Mouse (Mus musculus) Patski (cell line): ENCODE results near the gene Dync1i1. TPM values are rescaled to one million over a fixed set of nuclear protein-coding genes. Genes with fewer than 3 reads are reported as not detected.

Source experiments
- ATAC-seq: fragments of 100-300 bp; one replicate; pipeline ENCODE4 v1.8.0; 2021
- CTCF ChIA-PET: fragments of 350-600 bp; sonication (Branson Sonifier 250); formaldehyde crosslinking; loops from one replicate; lab custom pipeline; 2022; ENCODE audit warnings: inconsistent platforms; lab: Charles Lee
- POLR2A ChIA-PET: fragments of 350-600 bp; sonication (Branson Sonifier 250); formaldehyde crosslinking; loops from one replicate; lab custom pipeline; 2022; ENCODE audit warnings: antibody characterized with exemption, inconsistent platforms; lab: Charles Lee
- DNase-seq: peaks from one replicate; pipeline ENCODE4 v3.0.0-alpha.2; 2011; ENCODE audit warnings: low read depth, low spot score
- H3K27me3 ChIP-seq: fragments of 371-371 bp; one replicate; pipeline ENCODE4 v1.5.1; 2021
- CTCF ChIP-seq: fragments of 100-300 bp; IDR thresholded peaks from one replicate; pipeline ENCODE4 v1.5.1; 2021
- in situ Hi-C: fragments of 300-500 bp; cut with MboI; formaldehyde crosslinking; loops from 3 replicates; pipeline ENCODE4 v1.11.1; 2018; ENCODE audit warnings: low pct_unique_long_range_greater_than_20kb, mixed read lengths
- polyA plus RNA-seq: library from polyadenylated mRNA; unstranded; gene quantifications from one replicate; pipeline ENCODE4 v1.2.3, GENCODE M21; 2021

Gene Dync1i1
- polyA plus RNA-seq, 1 experiment from 2014 or later: 2.2 TPM

GRCm38 (mm10) chr6:5819674-5820073, 94.2 kb downstream of the Dync1i1 start:
- ChIA-PET CTCF (no interaction called here), POLR2A (no interaction called here)
- no peak for TF ChIP-seq CTCF
- H3K27me3 ChIP-seq: peaks cover 25% of the 10 kb centered on the region
- no peak for ATAC-seq
- DNase-seq: no peak
- in situ Hi-C loops: no loop called here

DNA sequence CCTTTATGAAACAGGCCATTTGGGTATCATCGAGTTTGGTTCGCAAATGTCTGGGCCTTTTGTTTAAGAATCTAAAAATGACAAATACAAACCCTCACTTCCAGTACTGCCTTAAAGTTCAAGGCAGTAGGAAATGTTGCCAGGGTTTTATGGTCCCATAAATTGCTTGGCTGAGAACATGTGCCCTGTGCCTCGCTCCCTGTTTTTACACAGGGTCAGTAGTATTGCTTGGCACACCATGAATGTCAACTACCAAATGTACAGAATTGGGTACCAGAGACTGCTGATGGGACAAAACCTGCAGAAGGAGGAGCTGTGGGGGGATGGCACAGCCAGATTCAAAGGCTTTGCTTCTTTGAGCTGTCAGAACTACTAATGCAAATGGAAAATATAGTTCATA, 100.0 kb downstream of the Dync1i1 start:
- in situ Hi-C loops: no loop called here
- DNase-seq (no peak), ATAC-seq (no peak)
- H3K27me3 ChIP-seq: peaks cover 17% of the 10 kb centered on the region
- POLR2A ChIA-PET: no interaction called here
- no peak for TF ChIP-seq CTCF
- CTCF ChIA-PET: no interaction called here

GRCm38 (mm10) chr6:5827064-5827463, 101.6 kb downstream of the Dync1i1 start:
- POLR2A ChIA-PET: no interaction called here
- ATAC-seq (no peak), DNase-seq (no peak)
- in situ Hi-C loops: no loop called here
- CTCF ChIA-PET: interaction anchor here (0.6 kb wide), 1 partner anchor 31 kb away, joined by 3 read pairs; no protein-coding TSS in a partner anchor
- H3K27me3 ChIP-seq: peaks cover 24% of the 10 kb centered on the region
- TF ChIP-seq CTCF: peak; percentile 34

DNA sequence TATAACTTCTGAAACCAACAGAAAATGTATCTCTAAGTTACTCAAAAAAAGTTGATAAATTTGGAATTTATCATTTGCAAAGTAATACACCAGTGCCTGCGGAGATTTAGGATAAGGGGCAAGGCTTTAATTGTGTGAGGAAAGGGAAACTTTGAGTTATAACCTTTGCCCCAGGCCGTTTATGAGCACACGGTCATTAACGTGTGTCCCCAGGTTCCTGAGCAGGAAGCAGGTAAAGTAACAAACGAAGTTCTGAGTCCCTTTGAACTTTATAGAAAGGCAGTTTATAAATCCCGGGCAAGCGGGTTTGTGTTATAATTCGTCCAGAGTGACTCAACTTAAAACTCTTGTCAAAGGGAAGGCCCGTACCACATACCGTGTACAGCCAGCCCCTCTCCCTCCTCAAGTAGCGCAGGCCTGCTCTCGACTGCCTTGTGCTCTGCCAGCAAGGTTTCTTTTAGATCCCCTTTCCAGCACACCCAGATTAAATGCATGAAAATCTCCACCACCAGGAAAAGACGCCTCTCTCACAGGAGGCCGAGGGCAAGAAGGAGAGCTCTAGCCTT, 103.1 kb downstream of the Dync1i1 start:
- no peak for ATAC-seq
- POLR2A ChIA-PET: interaction anchor here (1.1 kb wide), 1 partner anchor 11 kb away, joined by 4 read pairs; no protein-coding TSS in a partner anchor
- in situ Hi-C loops: no loop called here
- DNase-seq: no peak
- CTCF ChIA-PET: no interaction called here
- TF ChIP-seq CTCF: no peak
- peaks cover 25% of the 10 kb centered on the region for H3K27me3 ChIP-seq

- DNase-seq: no peak
- ATAC-seq: no peak
- no peak for TF ChIP-seq CTCF
- in situ Hi-C loops: no loop called here
- POLR2A ChIA-PET: interaction anchor here (1.1 kb wide), 1 partner anchor 10 kb away, joined by 4 read pairs; no protein-coding TSS in a partner anchor
- H3K27me3 ChIP-seq: peaks cover 25% of the 10 kb centered on the region
- CTCF ChIA-PET: interaction anchor here (1.6 kb wide), 1 partner anchor 13 kb away, joined by 3 read pairs; no protein-coding TSS in a partner anchor
These were observed 103.7 kb downstream of the Dync1i1 start for GRCm38 (mm10) chr6:5829148-5829547.

DNA sequence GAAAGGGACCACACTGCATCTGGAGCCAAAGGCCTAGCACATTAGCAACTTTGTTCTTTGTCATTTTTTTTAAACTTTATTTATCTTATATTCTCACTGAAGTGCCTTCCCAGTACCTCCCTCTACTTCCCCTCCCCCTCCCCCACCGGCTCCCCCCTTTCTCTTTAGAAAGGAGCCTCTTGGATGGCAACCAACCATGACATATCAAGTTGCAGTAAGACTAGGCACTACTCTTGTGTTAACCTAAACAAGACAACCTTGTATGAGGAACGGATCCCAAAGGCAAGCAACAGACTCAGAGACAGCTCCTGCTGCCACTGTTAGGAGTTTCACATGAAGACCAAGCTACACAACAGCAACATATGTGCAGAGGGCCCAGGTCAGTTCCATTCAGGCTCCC, 105.3 kb downstream of the Dync1i1 start:
- in situ Hi-C loops: no loop called here
- peaks cover 19% of the 10 kb centered on the region for H3K27me3 ChIP-seq
- ChIA-PET POLR2A (no interaction called here), CTCF (no interaction called here)
- DNase-seq (no peak), ATAC-seq (no peak)
- no peak for TF ChIP-seq CTCF

DNA sequence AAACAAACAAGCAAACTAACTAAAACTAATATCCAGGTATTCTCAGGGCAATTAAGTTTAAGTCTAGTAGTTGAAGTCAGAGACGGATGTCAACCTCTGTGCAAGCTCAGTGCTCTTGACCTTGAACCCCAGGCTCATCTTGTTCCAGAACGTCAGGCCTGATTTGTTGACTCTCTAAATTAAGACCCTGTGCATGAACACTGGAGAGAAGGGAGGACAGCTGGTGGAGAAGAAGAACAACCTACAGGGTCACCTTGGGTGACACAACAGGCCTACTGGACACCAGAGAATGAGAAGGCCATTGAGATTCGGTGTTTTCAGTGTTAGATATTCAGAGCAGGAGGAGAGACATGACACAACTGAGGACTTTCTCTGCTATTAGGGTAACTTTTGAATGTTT, 105.8 kb downstream of the Dync1i1 start:
- TF ChIP-seq CTCF: no peak
- peaks cover 19% of the 10 kb centered on the region for H3K27me3 ChIP-seq
- DNase-seq (no peak), ATAC-seq (no peak)
- in situ Hi-C loops: no loop called here
- ChIA-PET CTCF (no interaction called here), POLR2A (no interaction called here)

DNA sequence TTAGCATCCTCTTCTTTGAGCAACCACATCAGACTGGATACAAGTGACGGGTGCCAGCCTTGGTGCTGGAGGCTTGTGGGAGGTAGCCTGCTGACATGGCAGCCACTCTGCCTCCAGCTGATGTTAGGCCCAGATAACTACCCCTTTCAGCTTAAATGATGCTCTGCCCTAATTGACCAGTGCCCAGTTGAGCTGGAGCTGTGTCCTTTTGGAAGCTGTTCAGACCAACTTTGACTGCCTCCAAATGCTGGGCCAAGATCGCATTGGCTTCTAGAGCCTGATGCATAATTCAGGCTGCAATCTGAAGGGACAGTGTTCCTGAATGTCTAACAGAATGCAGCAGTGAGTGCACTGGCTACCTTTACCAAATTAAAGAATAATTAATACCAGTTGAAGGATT, 107.4 kb downstream of the Dync1i1 start:
- in situ Hi-C loops: no loop called here
- H3K27me3 ChIP-seq: peaks cover 19% of the 10 kb centered on the region
- CTCF ChIA-PET: interaction anchor here (1.2 kb wide), 1 partner anchor 12 kb away, joined by 3 read pairs; no protein-coding TSS in a partner anchor
- TF ChIP-seq CTCF: no peak
- DNase-seq (no peak), ATAC-seq (no peak)
- POLR2A ChIA-PET: no interaction called here

GRCm38 (mm10) chr6:5842466-5842865, 117.0 kb downstream of the Dync1i1 start:
- ChIA-PET CTCF (interaction anchor here (1.4 to 1.5 kb wide), 2 partner anchors 13 to 18 kb away, joined by 3 read pairs; no protein-coding TSS in a partner anchor), POLR2A (no interaction called here)
- DNase-seq (no peak), ATAC-seq (no peak)
- in situ Hi-C loops: no loop called here
- peaks cover 32% of the 10 kb centered on the region for H3K27me3 ChIP-seq
- no peak for TF ChIP-seq CTCF

DNA sequence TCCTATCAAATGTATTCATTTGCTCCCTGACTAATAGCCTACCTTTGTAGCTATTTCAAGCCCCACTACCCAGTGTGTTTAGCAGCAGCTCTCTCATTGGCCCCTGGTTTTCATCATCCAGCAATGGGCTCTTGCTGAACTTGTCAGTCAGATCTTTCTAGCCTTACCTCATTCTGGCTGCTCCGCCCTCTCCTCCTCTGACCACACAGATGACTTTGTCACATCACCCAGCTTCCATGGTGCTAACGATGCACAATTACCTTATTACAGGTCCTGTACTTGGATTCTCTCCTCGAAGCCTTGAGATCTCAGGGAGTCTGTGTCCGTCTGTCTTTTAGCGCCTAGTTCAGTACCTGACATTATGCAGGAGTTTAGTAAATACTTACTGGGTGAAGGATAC, 120.7 kb downstream of the Dync1i1 start:
- ChIA-PET CTCF (interaction anchor here (1.5 kb wide), 1 partner anchor 11 kb away, joined by 5 read pairs; no protein-coding TSS in a partner anchor), POLR2A (no interaction called here)
- no peak for TF ChIP-seq CTCF
- ATAC-seq (no peak), DNase-seq (no peak)
- in situ Hi-C loops: no loop called here
- peaks cover 14% of the 10 kb centered on the region for H3K27me3 ChIP-seq

DNA sequence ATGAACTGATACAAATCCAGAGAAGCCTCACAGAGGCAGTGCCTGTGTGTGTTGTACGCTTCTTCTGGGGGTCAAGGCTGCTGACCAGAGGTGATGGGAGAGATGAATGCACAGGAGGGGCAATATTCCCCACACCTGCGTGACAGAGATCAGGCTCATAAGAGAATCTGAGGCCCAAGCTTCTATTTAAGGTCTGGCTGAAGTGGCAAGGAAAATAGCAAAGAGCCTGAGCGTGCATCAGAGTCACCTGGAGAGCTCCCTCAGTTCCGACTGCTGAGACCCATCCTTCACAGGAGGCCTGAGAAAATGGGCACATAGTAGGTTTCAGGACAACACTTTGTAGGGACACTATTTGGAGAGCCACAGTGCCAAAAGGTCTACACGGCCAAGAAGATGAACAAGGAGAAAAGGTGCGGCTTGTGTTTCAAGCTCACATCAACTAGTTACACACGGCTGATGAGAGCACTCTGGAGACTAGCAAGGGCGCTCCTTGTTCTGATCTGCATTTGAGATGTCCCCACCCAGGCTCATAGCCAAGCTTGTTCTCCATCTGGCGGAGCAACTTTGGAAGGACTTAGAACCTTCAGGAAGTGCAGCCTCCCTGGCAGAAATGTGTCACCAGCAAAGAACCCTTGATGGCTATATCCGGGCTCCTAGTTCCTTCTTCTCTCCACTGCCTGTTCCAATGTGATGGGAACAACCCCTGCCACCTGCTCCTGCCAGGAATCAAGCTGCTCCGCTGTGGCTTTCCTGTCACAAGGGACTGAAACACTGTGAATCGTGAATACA, 128.8 kb downstream of the Dync1i1 start:
- DNase-seq (no peak), ATAC-seq (no peak)
- ChIA-PET POLR2A (no interaction called here), CTCF (interaction anchor here (1.2 kb wide), 1 partner anchor 15 kb away, joined by 3 read pairs; no protein-coding TSS in a partner anchor)
- no peak for TF ChIP-seq CTCF
- peaks cover 12% of the 10 kb centered on the region for H3K27me3 ChIP-seq
- in situ Hi-C loops: loop anchor here (25.0 kb wide), 2 partner anchors 1283 to 1808 kb away; no protein-coding TSS in a partner anchor
